Mouse (Mus musculus) MEL (cell line): ENCODE measurements around the gene Fbxw11. TPM values are rescaled to one million over a fixed set of nuclear protein-coding genes. Genes with fewer than 3 reads are reported as not detected.

ENCODE experiments used
- DNase-seq: peaks from one replicate; pipeline ENCODE4 v3.0.0; 2011; ENCODE audit warnings: low read depth, low spot score
- H3K27ac ChIP-seq: 2 replicates; pipeline ENCODE4 v1.5.1; 2012; ENCODE audit warnings: low read depth, mild to moderate bottlenecking, control low read depth, low read length, moderate library complexity; ENCODE audit not compliant: control insufficient read depth
- H3K27me3 ChIP-seq, 2 experiments: fragments of 150-350 bp in 1 of 2; sonication (generic) in 1 of 2; 2 replicates each; pipeline ENCODE4 v1.6.1; 2012; ENCODE audit warnings: low read length in 2 of 2, mild to moderate bottlenecking in 2 of 2, improper control_type of control experiment in 1 of 2, moderate library complexity in 1 of 2; ENCODE audit not compliant: insufficient read depth in 2 of 2, control insufficient read depth in 1 of 2
- H3K36me3 ChIP-seq, 2 experiments: 2 replicates each; pipeline ENCODE4 v1.6.1; 2012 to 2014; ENCODE audit warnings: low read length in 2 of 2, improper control_type of control experiment in 1 of 2, inconsistent platforms in 1 of 2, mild to moderate bottlenecking in 1 of 2; ENCODE audit not compliant: insufficient read depth in 2 of 2, control insufficient read depth in 1 of 2
- H3K4me1 ChIP-seq, 2 experiments: fragments of 150-350 bp in 1 of 2; sonication (generic) in 1 of 2; 2 replicates each; pipeline ENCODE4 v1.6.1; 2012; ENCODE audit warnings: low read length in 2 of 2, improper control_type of control experiment in 1 of 2, mild to moderate bottlenecking in 1 of 2; ENCODE audit not compliant: insufficient read depth in 2 of 2, control insufficient read depth in 1 of 2
- H3K4me3 ChIP-seq, 2 experiments: fragments of 150-350 bp in 1 of 2; sonication (generic) in 1 of 2; 2 replicates each; pipeline ENCODE4 v1.5.1; 2012; ENCODE audit warnings: low read depth in 2 of 2, low read length in 2 of 2, mild to moderate bottlenecking in 2 of 2, moderate library complexity in 2 of 2, control low read depth in 1 of 2, improper control_type of control experiment in 1 of 2; ENCODE audit not compliant: control insufficient read depth in 1 of 2, insufficient read depth in 1 of 2
- H3K79me2 ChIP-seq: 2 replicates; pipeline ENCODE4 v1.6.1; 2012; ENCODE audit warnings: mild to moderate bottlenecking, low read length, moderate library complexity; ENCODE audit not compliant: control insufficient read depth, poor library complexity, insufficient read depth
- H3K9ac ChIP-seq: 2 replicates; pipeline ENCODE4 v1.6.1; 2012; ENCODE audit warnings: low read depth, mild to moderate bottlenecking, control low read depth, low read length, moderate library complexity; ENCODE audit not compliant: control insufficient read depth, poor library complexity, severe bottlenecking
- H3K9me3 ChIP-seq: fragments of 150-350 bp; sonication (generic); replicated peaks from 2 replicates; pipeline ENCODE4 v1.6.1; 2012; ENCODE audit warnings: mild to moderate bottlenecking, low read length, improper control_type of control experiment, moderate library complexity; ENCODE audit not compliant: insufficient read depth
- BHLHE40 ChIP-seq: IDR thresholded peaks from 2 replicates; pipeline ENCODE4 v1.6.1; 2012; ENCODE audit warnings: low read depth, mild to moderate bottlenecking, inconsistent platforms, low read length, improper control_type of control experiment, borderline replicate concordance
- CHD2 ChIP-seq: IDR thresholded peaks from 2 replicates; pipeline ENCODE4 v1.6.1; 2011; ENCODE audit warnings: low read length, improper control_type of control experiment
- CTCF ChIP-seq, 3 experiments: IDR thresholded peaks in 2 of 3; conservative IDR thresholded peaks in 1 of 3; 2 replicates each; pipeline ENCODE4 v1.5.1; 2011 to 2012; ENCODE audit warnings: low read length in 3 of 3, low read depth in 2 of 3, mild to moderate bottlenecking in 2 of 3, improper control_type of control experiment in 1 of 3, inconsistent platforms in 1 of 3, mixed read lengths in 1 of 3, moderate library complexity in 1 of 3; ENCODE audit not compliant: control insufficient read depth in 1 of 3, insufficient read depth in 1 of 3, poor library complexity in 1 of 3, severe bottlenecking in 1 of 3
- MEF2A ChIP-seq: IDR thresholded peaks from 2 replicates; pipeline ENCODE4 v1.6.1; 2014; ENCODE audit warnings: low read depth, mild to moderate bottlenecking, inconsistent platforms, low read length, improper control_type of control experiment; ENCODE audit not compliant: poor library complexity, insufficient replicate concordance, severe bottlenecking; ENCODE audit errors: extremely low read depth
- MYC ChIP-seq: IDR thresholded peaks from 2 replicates; pipeline ENCODE4 v1.6.1; 2011; ENCODE audit warnings: low read depth, mild to moderate bottlenecking, low read length, improper control_type of control experiment, moderate library complexity
- NELFE ChIP-seq: IDR thresholded peaks from 2 replicates; pipeline ENCODE4 v1.6.1; 2011; ENCODE audit warnings: low read depth, low read length, improper control_type of control experiment
- POLR2AphosphoS2 ChIP-seq: IDR thresholded peaks from 2 replicates; pipeline ENCODE4 v1.6.1; 2011; ENCODE audit warnings: low read length, improper control_type of control experiment
- POLR2AphosphoS5 ChIP-seq: IDR thresholded peaks from 2 replicates; pipeline ENCODE4 v1.6.1; 2012; ENCODE audit warnings: low read depth, borderline replicate concordance, mild to moderate bottlenecking, inconsistent platforms, low read length, moderate library complexity, mixed read lengths
- RAD21 ChIP-seq: IDR thresholded peaks from 2 replicates; pipeline ENCODE4 v1.6.1; 2011; ENCODE audit warnings: mild to moderate bottlenecking, low read depth, low read length, improper control_type of control experiment
- RCOR1 ChIP-seq: IDR thresholded peaks from 2 replicates; pipeline ENCODE4 v1.6.1; 2012; ENCODE audit warnings: low read depth, mild to moderate bottlenecking, inconsistent platforms, low read length, improper control_type of control experiment
- SMC3 ChIP-seq: IDR thresholded peaks from 2 replicates; pipeline ENCODE4 v1.6.1; 2011; ENCODE audit warnings: low read depth, low read length, improper control_type of control experiment
- TCF12 ChIP-seq: IDR thresholded peaks from 2 replicates; pipeline ENCODE4 v1.6.1; 2014; ENCODE audit warnings: low read depth, mild to moderate bottlenecking, inconsistent platforms, low read length, improper control_type of control experiment, moderate library complexity
- ZC3H11A ChIP-seq: IDR thresholded peaks from 2 replicates; pipeline ENCODE4 v1.6.1; 2012; ENCODE audit warnings: low read depth, mild to moderate bottlenecking, inconsistent platforms, low read length, improper control_type of control experiment
- polyA plus RNA-seq, 2 experiments: library from polyadenylated mRNA; stranded (reverse) in 1 of 2; unstranded in 1 of 2; fragments of >175 nt in 1 of 2; fragments of >200 nt in 1 of 2; gene quantifications; 2 replicates each; pipeline versions ENCODE4 v1.2.1 to v1.2.4; 2012; ENCODE audit warnings: low replicate concordance in 2 of 2, low read depth in 1 of 2; ENCODE audit not compliant: insufficient read length in 2 of 2, insufficient read depth in 1 of 2, missing spikeins in 1 of 2
- total RNA-seq: library from RNA; depleted of rRNA; stranded (reverse); fragments of 300-350 nt; gene quantifications from 2 replicates; pipeline ENCODE4 v1.2.3, GENCODE M21; 2012

Gene Fbxw11
- total and polyA plus RNA-seq, 3 experiments: 35.4 to 98.5 (median 53.5) TPM

GRCm38 (mm10) chr11:32629713-32630211 is 12.8 kb upstream of the Fbxw11 start:
- H3K4me1 ChIP-seq: peaks cover 0 to 8% of the 10 kb centered on the region in 2 experiments; a peak in 2 of 4 replicates
- no peaks in the 10 kb centered on the region for H3K9me3 ChIP-seq
- H3K27ac ChIP-seq: no peak overlapping the region
- H3K9ac ChIP-seq: no peak overlapping the region
- H3K27me3 ChIP-seq: no peaks in the 10 kb centered on the region
- peaks cover 0 to 3% of the 10 kb centered on the region in 2 experiments; a peak in 1 of 4 replicates for H3K36me3 ChIP-seq
- H3K79me2 ChIP-seq: no peaks in the 10 kb centered on the region
- no peak for DNase-seq
- TF ChIP-seq MEF2A (no peak), MYC (no peak), RCOR1 (no peak), SMC3 (no peak)
- no peak overlapping the region for H3K4me3 ChIP-seq

- Histone ChIP-seq H3K4me1 (peaks cover 11 to 28% of the 10 kb centered on the region in 2 experiments), H3K79me2 (no peaks in the 10 kb centered on the region), H3K9ac (no peak overlapping the region), H3K27ac (no peak overlapping the region), H3K9me3 (no peaks in the 10 kb centered on the region), H3K27me3 (no peaks in the 10 kb centered on the region), H3K36me3 (peaks cover 0 to 20% of the 10 kb centered on the region in 2 experiments; a peak in 2 of 4 replicates), H3K4me3 (no peak overlapping the region)
- no peak for TF ChIP-seq NELFE
- no peak for DNase-seq
Measured at GRCm38 (mm10) chr11:32632671-32633070, 9.9 kb upstream of the Fbxw11 start.

GRCm38 (mm10) chr11:32633542-32633941 is 9.0 kb upstream of the Fbxw11 start:
- no peaks in the 10 kb centered on the region for H3K27me3 ChIP-seq
- peaks cover 11 to 28% of the 10 kb centered on the region in 2 experiments for H3K4me1 ChIP-seq
- peak; percentile 75 for DNase-seq
- TF ChIP-seq POLR2AphosphoS2: no peak
- peak; percentile 40; the same call in 1 of the 2 replicates for TF ChIP-seq ZC3H11A
- no peak for TF ChIP-seq CHD2
- TF ChIP-seq POLR2AphosphoS5: no peak
- TF ChIP-seq TCF12: no peak
- TF ChIP-seq SMC3: peak; percentile 49
- 0 out of 2 replicates have a peak, but pooled peaks have one; percentile 6 for TF ChIP-seq BHLHE40
- TF ChIP-seq RAD21: peak; percentile 73
- TF ChIP-seq CTCF (IDR thresholded peaks at IDR 0.05 in 2 of 3, conservative IDR thresholded peaks at IDR 0.05 in 1 of 3; ENCODE audit: control insufficient read depth in 1 of 3, insufficient read depth in 1 of 3, low read depth in 2 of 3, low read length in 3 of 3, poor library complexity in 1 of 3, severe bottlenecking in 1 of 3): peak; percentile 44 to 79 (median 69)
- no peak overlapping the region for H3K9ac ChIP-seq
- no peaks in the 10 kb centered on the region for H3K79me2 ChIP-seq
- H3K27ac ChIP-seq: no peak overlapping the region
- peaks cover 0 to 20% of the 10 kb centered on the region in 2 experiments; a peak in 2 of 4 replicates for H3K36me3 ChIP-seq
- H3K9me3 ChIP-seq: no peaks in the 10 kb centered on the region
- no peak overlapping the region for H3K4me3 ChIP-seq
